Mouse (Mus musculus) T-helper 1 cell (primary cell): ENCODE measurements around the gene Gm20532.

ENCODE experiments used
- in situ Hi-C: fragments of 300-600 bp; cut with MboI, MseI; formaldehyde crosslinking; loops from one replicate; pipeline ENCODE4 v1.15.1; 2025; ENCODE audit warnings: high pct_unique_total_duplicates

The Gm20532 gene

DNA sequence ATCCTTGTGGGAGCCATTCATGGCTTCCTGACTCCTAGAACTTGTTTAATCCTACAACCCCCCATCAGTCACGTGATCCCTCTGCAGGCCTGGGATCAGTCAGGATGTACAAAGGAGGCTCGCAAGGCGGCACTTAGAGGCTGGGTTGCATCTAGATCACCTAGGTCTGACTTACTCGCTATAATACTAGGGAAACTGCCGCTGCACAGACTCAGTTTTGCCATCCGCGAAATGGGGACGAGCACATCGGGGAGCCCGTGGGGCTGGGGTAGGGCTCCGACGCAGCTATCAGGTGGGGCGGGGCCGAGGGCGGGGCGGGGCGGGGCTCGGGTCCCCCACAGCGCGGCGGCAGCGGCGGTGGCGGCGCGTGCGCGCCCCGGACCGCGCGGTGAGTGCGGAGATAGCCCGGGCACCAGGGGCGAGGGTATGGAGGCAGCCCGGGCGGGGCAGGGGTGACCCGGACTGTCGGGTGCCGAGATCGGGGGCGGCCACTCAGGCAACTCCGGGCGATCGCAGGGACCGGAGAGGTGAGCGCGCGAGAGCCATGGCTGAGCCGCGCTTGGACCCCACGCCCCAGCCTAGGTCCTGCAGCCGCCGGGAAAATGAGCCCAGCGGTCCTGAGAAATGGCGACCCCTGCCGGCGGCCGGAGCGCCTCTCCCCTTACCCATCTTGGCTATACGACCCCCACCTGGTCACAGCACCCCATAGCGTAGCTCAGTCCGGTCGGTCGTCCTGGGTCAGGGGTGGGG, at the start of gene Gm20532:
Gm20532 (plus strand) TSS at position 346 of the 750 bp plus-strand sequence.
- in situ Hi-C loops, result no loop called here

DNA sequence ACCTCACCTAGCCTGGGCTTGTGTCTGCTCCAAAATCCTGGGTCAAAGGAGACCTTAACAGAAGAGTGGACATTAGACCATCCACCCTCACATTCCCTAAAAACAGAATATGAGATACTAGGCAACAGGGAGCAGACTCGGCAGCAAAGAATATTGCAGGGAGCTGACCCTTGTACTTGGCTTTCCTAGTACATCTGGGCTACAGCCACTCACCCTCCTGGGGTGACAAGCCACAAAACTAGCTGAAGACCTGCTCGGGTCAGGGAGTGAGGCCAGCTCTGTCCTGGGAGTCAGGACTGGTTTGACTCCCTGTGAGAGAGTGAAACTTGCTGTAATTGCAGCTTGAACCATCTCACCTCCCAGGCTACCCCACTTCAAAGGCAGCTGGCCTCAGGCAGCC, 46.9 kb upstream of the Gm20532 start:
- in situ Hi-C loops, result no loop called here

GRCm38 (mm10) chr2:26540721-26541120, 45.7 kb upstream of the Gm20532 start:
- in situ Hi-C loops, result no loop called here

GRCm38 (mm10) chr2:26541258-26541910, 45.1 kb upstream of the Gm20532 start:
- in situ Hi-C loops, result no loop called here

DNA sequence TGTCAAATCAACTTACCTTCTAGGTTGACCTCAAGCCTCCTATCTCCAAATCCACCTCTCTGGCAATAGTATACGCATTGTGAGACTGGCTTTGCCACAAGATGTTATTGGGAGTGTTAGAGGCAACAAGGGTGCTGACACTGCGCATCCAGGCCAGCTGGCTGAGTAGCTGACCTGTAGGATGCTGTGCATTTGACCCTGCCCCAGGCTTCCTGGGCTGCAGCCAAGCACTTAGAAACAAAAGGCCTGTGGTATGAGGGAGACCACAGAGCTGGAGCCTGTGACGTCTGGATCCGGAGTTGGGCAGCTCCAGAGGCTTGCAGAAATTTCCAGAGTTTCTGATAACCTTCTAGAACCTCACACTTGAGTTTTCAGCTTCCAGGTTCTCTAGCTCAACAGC, 43.3 kb upstream of the Gm20532 start:
- in situ Hi-C loops, result no loop called here

DNA sequence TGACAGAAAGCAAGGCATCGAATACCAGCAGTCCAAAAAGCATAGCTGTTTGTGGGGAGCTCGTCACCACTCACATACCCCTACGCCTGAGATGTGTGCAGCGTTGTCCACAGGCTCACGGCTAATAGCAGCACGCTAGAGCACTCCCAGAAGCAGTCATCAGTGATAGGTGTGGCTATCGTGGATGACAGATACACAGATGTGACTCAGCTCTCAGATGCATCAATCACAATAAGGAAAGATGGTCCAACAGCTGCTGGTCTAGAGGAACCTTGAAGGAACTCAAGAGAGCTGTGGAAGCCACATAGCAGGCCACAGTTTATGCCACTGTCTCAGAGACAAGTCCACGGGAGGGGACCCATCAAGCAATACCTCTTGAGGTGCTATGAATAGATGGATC, 42.7 kb upstream of the Gm20532 start:
- in situ Hi-C loops, result no loop called here

DNA sequence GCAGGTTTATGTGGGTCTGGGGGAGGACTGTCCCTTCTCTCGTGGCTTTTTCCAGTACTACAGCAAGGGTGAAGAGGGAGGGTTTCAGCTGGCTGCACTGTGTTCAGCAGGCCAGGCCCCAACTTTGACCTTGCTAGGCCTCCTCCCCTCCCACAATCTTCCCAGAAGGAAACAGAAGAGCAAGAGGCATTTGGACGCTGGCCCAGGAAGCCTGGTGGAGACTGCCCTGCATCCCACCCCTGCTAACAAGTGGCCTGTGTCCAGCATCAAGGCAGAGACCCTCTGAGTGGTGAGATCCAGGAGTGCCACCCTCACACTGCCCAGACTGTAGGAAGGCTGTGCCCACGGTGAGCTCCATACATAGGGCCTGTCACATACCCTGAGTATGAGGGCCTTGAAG, 42.2 kb upstream of the Gm20532 start:
- in situ Hi-C loops, result no loop called here

DNA sequence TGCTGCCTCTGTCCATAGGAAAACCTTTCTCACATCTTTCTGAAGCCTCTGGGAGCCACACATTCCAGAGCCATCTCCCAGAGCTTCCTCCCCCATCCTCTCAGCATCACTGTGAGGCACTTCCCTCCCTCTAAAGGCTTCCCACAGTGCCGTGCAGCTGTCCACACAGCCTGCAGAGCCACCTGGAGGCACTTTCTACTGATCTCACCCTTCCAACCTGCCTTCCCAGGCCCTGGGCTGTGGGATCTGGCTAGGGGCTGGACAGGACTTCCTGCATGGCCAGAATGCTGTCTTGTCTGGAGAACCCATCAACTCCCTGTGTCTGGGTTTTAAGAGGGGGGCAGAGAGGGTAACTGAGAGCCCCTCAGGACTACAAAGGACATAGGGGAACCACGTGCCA, 39.0 kb upstream of the Gm20532 start:
- in situ Hi-C loops, result no loop called here

GRCm38 (mm10) chr2:26549801-26550200, 36.6 kb upstream of the Gm20532 start:
- in situ Hi-C loops, result no loop called here

DNA sequence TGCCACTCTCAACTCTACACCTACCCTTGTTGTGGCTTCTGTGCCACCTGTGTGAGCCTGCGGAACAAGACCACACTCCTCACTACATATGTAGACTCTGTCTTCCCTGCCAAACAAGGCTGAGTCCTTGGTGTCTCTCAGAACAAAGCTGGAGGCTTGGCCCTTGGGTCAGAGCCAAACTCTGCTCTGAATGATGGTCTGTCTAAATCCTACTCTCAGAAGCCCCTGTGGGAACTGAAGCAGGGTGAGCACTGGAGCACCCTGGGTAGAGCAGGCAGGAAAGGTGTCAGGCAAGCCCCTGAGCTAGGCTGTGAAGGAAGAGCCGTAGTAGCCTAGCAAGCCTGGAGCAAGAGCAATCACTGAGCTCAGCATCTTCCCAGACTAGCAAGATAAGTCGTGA, 36.2 kb upstream of the Gm20532 start:
- in situ Hi-C loops, result no loop called here

DNA sequence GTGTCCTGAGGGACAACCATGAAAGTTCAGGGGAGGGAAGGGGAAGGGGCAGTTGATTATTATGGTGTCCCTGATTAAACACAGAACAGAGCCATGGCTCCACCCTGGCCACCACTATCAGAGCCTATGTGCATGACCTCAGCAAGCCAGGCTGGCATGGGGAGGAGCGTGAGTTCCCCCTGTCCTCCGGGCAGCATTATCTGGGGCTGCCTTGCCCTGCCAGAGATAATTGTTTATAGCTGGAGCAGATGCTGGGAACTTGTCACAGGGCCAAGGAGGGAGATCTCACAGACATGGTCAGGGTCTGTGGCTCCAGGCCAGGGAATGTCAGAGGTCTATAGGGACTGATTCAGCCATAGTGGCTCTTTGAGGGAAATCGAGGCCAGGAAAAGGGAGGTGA, 35.7 kb upstream of the Gm20532 start:
- in situ Hi-C loops, result no loop called here

- in situ Hi-C loops, result no loop called here
These were observed 35.0 kb upstream of the Gm20532 start for GRCm38 (mm10) chr2:26551446-26551845.

- in situ Hi-C loops, result no loop called here
These were observed 34.4 kb upstream of the Gm20532 start for GRCm38 (mm10) chr2:26552066-26552465.

DNA sequence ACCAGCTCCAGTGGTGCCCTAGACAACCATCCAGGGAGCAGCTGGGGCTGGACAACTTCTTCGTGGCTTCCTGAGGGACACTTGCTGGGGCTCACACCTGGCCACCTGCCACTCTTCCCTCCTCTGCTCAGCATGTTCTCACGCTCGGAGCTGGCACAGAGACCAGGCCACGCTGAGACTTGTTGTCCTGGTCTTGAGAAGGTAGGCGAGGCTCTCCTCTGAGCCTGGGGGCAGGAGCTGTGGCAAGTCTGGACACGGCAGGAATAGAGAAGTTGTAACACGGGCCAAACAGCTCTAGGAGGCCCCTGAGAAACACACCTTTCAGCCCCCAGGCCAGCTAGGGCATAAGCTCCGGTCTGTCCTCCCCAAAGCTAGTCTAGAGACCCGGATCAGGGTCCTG, 32.5 kb upstream of the Gm20532 start:
- in situ Hi-C loops, result no loop called here

GRCm38 (mm10) chr2:26555076-26555475, 31.4 kb upstream of the Gm20532 start:
- in situ Hi-C loops, result no loop called here

DNA sequence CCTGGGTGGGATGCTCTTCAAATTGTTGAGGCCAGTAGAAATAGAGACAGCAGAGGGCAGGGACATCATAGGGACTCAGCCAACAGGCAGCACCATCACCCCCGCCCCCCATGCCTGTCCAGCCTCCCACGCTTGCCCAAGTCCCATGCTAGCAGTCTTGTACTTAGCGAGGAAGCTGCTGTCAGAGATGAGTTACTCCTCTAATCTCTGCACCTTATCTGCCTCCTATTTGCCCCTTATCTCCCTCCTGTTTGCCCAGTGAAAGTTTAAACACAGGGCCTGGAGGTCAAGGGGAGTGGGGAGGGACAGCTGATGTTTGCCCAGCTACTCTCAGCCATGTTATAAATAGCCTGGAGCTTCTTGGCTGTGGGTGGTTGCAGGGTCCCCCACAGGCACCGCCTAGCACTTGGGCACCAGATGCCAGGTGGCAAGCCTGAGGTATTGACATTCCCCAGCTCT, 29.9 kb upstream of the Gm20532 start:
- in situ Hi-C loops, result no loop called here

DNA sequence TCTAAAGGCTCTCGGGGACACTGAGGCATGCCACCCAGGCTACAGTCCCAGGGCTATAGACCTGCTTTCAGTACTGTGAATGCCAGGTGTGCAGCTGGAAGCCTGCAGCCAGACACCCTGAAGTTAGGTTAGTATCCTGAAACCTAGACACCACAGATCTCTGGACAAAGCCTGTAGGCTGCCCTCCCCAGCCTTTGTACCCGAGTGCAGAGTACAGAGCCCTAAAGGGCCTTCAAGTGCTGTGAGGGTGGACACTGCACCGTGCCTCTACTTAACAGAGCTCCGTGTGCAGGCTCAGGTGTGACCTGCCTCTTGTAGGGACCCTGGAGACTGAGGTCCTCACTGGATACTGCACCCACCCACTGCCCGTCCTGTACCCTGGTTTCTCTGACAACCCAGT, 25.9 kb upstream of the Gm20532 start:
- in situ Hi-C loops, result loop anchor here (5.0 kb wide), 2 partner anchors 48 to 108 kb away; no protein-coding TSS in a partner anchor

- in situ Hi-C loops, result loop anchor here (5.0 kb wide), 2 partner anchors 49 to 109 kb away; no protein-coding TSS in a partner anchor
These were observed 25.0 kb upstream of the Gm20532 start for GRCm38 (mm10) chr2:26561351-26562016.

- in situ Hi-C loops, result no loop called here
These were observed 20.2 kb upstream of the Gm20532 start for GRCm38 (mm10) chr2:26566221-26566620.

DNA sequence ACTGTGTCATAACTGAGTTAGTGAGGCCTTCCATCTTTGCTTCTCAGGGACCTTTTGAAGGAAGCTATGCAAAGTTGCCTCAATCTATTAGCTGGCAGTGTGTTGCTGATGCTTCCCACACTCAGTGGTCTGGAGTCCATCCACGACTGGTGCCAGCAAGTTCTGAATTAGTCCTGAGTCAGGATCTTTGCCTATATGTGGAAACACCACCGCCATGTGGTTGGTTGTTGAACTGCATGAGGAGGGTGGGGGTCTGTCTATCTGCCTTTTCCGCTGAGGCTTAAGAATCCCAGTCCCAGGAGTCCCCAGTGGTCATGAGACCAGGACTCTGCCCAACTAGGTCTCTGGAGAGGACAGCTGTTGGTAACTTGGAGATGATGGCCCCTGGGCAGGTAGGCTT, 16.4 kb upstream of the Gm20532 start:
- in situ Hi-C loops, result no loop called here

- in situ Hi-C loops, result no loop called here
These were observed 15.0 kb upstream of the Gm20532 start for GRCm38 (mm10) chr2:26571400-26571799.

- in situ Hi-C loops, result no loop called here
These were observed 14.6 kb upstream of the Gm20532 start for GRCm38 (mm10) chr2:26571826-26572225.

- in situ Hi-C loops, result no loop called here
These were observed 13.0 kb upstream of the Gm20532 start for GRCm38 (mm10) chr2:26573396-26573795.
